Mouse (Mus musculus) lung, postnatal 10 days (tissue): ENCODE measurements around the gene Ankib1.
A peak's percentile ranks its signal among the peaks of the same experiment; 100 is the strongest.
"Not testable (repeated sequence)": the region's sequence is repeated elsewhere in the genome, so short reads cannot be mapped to it uniquely, and the experiment has no call there.

ENCODE experiments used
- DNase-seq: peaks from one replicate; pipeline ENCODE4 v3.0.0; 2021

Ankib1 gene

DNA sequence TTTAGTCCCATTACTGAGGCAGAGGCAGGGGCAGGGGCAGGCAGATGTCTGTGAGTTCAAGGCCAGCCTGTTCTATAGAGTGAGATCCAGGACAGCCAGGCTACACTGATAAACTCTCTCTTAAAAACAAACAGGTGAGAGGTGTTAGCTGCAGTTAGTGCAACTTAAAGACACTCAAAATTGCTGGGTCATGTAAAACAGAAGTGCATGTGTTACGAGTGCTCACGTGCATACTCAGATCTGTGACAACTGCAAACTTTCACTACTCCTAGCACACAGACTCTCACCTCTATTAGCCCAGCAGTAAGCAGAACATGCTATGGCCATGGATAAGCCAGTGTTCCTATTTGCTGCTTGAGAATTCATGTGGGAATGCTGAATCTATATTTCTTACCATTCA is 79.3 kb downstream of the Ankib1 start:
- no peak for DNase-seq

DNA sequence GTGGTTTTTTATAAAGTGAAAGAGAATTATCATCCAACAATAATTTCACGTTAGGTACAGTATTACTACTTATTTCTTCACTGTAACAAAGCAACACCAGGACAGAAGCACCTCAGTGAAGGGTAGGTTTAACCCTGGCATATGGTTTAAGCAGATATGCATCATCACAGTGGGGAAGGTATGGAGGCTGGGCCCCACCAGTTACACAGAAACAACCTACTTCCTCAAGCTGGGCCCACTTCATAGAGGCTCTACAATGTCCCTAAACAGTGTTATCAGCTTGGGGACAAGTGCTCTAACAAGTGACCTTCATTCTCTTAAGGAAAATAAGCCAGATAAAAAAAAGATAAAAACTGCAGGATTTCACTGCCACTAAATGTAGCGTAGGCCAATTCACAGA is 79.9 kb downstream of the Ankib1 start:
- DNase-seq: no peak

DNA sequence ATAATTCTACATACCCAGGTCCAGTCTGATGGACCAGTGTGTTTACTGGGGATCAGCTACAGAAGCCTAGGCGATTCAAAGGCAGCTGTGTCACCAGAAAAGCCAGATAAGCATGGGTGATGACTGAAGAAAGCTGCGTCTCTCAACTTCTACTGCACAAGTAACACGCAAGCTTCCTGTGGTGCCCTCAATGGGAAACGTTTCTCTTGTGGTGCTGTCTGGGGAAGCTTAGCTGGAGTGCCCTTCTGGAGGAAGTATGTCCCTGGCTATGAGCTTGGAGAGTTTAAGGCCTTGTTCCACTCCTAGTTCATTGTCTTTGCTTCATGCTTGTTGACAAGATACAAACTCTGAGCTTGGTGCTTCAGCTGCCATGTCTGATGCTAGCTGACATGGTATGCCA is 83.4 kb downstream of the Ankib1 start:
- no peak for DNase-seq

DNA sequence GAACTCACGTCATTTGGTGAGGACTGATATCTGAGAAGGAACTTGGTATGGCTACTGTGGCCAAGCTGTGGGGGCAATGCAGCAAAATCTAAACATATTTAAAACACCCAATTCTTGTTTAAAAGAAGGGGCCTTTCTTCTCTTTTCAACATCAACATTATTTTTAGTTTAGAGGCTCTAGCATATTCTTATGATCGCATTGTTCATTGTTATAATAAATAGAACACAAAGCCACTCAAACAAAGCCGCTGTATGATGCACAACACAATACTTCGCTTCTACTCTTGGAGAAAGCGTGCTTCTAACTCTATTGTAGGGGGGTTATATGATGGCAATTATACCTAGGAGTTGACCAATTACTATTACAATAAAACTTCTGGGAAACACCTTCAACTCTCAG is 86.9 kb downstream of the Ankib1 start:
- DNase-seq: no peak

DNA sequence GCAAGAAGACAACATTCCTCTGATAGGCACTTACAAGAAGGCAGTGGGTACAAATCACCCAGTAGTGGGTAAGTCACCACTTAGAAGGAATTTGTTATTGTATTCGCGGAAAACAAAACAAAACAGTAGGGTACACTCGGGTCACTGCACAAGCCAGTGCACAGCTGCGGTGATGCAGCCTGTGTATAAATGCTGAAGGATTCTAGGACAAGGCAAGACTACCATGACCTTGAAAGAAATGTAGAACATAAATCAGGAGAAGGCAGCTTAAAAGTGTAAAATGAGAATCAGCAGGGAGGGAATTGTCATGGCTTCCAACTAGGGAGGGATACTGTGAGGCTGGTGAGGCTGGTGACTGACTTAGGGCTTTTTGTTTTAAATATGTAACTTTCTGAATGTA is 100.5 kb downstream of the Ankib1 start:
- DNase-seq: no peak

DNA sequence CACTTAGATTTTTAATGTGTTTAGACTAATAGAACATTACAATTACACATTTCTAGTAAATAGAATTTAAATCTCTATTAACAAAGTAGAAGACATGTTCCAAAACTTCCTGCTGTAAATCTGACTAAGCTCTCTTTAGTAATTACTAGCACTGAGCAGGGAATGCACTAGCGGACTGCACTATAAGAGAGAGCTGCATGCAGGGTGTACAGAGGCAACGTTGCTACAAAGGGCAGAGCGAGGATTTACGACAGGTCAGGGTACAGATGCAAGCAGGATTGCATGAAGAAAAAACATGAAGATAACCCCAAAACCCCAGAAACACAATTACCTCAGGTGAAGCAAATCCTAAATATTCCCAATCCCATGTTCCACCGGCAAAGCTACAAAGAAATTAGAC is 102.7 kb downstream of the Ankib1 start:
- DNase-seq: no peak

DNA sequence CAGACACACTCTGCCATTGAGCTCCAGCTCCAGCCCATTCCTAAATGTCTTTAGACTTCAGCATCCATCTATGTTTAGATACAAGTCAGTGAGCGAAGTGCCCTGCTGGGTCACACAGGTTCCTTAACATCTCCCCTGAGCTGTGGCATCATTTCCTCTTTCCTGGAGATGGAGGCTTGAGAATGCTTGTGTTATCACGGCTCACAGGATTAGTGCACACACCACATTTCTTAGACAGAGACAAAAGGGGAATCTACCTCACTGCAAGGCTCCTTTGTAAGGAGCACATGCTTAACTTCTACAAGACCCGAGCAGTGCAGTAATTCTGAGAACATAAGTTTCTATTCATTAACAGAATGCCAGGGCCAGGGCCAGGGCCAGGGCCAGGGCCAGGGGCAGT is 106.7 kb downstream of the Ankib1 start:
- DNase-seq: no peak

DNA sequence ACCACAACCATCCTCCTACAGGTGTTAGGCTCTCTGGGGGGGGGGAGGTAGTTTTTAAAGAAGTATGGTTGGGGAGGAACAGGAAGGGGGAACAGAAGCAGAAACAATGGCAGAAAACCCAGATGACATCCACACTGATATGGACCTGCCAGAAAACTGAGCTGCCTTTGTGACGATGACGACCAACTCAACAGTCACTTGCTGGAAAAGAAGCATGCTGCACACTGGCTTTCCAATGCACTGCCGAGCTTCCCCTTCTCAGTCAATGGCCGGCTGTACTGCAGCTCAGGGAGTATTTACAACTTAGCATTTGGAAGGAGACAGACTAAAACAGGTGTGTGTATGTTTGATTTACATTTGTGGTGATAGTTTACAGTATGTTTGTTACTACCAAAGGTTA is 107.5 kb downstream of the Ankib1 start:
- DNase-seq: no peak

DNA sequence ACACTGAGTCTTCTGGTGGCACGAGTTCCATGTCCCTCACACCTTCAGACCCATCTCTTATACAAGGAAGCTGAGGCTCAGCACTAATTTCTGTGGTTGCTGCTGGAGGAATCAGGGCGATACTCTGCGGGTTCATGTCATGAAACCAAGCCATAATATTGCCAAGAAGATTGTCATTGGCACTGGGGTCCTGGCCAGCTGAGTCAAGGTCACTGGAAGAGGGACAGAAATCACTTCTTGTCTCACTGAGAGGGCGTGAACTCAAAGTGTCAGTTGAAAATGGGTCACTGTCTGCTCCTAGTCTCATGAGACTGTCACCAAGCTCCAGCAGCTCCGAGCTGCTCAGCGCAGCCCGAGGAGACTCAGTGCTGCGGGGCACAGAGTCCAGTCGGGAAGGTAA is 109.8 kb downstream of the Ankib1 start:
- DNase-seq: no peak

DNA sequence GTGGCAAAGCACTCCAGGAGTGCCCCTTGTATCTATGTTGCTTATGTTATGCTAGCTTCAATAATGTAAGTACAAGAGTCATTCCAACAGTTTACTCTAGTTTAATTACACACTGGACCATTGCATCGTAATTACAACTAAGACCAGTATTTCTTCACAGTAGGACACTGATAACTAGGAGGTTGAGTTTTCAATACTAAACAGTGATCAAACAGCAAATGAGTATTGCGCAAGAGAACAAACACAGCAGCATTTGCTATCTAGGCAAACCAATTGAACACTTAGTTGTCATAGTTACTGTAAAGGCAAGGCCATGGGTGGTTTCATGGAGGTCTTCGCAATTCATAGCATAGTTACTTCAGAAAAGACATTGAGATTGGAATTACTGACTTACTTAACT is 111.4 kb downstream of the Ankib1 start:
- DNase-seq: no peak

DNA sequence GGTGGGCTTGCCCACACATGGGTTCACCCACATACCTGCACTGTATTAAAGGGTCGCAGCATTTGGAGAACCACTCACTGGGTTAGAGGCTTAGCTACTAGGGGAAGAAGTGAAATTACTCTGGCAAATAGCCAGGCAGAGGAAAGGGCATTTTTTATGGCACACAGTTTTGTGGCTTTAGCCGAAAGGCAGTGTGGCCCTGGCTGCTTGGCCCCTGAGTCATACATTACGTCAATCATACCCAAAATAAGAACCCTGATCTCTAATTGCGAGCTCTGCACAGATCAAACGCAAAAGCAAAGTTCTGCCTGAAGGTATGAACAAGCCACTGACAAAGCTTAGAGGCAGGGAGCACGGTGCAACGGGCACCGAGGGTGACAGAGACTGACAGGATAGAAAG is 114.4 kb downstream of the Ankib1 start:
- DNase-seq: no peak

DNA sequence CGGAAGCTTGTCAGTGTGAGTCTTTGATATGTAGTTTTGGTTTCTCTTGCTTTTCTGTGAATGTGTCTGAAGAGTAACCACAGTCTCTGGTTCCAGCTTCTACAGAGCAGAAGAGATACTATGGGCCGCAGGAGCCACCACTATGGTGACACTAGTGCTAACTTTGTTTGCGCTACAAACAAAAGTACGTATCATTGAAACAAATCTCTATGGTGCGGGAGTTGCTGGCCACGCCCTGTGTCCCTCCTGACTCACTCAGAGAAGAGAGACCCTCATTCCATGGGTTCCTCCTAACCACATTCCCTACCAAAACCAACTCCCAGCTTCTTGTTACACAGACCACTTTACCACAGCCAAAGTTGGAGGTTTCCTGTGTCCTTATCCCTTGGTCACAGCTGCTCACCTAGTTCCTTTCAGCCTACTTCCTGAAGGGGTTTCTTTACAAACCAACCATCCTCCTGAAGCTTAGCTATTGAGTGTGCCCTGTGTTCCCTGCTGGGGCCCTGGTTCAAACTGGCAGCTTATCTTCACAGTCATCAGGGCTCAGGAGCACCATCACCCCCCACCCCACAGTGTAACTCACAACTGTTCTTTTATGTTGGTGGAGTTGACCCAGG is 132.7 kb downstream of the Ankib1 start:
- DNase-seq: no peak

DNA sequence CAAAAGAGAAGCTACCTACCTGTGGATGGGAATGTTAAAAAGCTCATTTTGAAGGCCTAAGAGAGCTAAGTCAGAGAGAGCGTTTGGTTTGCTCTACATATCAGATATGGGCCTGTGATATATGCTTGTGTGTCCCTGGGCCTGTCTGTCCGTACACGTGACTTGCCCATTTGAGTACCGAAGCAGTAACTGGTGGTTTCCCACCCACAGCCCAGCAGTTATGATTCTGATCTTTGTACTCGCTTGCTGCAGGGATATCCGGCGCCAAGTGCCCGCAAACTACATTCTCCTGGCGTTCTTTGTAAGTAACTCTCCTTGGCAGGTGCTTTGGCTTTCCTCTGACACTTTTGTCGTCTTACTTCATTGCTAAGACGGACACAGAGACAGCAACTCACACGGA is 136.1 kb downstream of the Ankib1 start:
- DNase-seq: no peak

DNA sequence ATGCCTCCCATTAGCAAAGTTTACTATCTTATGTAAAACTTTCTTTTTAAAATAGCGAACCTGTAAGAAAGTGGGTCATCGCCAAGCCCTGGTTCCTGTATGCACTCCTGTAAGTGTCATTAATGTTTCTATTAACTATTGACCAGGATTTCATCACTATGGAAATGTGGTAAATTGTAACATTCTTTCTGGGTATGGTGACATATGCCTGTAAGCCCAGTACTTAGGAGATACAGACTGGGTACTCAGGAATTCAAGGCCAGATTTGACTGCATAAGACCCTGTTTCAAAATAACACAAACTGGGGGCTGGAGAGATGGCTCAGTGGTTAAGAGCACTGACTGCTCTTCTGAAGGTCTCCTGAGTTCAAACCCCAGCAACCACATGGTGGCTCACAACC is 137.5 kb downstream of the Ankib1 start:
- DNase-seq: no peak

DNA sequence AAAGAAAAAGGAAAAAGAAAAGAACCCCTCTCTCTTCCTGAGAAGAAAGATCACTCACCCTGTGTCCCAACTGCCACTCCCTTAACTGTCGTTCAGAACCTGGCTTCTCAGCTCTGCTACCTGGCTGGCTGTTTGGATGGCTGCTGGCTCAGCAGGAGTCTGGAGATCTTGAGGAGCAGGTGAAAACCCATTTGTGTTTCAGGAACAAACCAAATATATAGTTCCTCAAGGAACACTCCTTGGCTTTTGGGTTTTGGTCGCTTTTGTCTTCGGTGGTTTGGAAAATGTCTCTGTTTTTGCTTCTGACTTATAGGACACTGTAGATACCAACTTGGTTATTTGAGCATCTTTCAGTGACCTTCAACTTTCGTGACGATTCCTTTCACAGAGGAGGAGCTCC is 145.6 kb downstream of the Ankib1 start, which contains the start of gene Gatad1:
Gene Gatad1 (minus strand): TSS at position 101 of the 400 bp plus-strand sequence.
- no peak for DNase-seq

DNA sequence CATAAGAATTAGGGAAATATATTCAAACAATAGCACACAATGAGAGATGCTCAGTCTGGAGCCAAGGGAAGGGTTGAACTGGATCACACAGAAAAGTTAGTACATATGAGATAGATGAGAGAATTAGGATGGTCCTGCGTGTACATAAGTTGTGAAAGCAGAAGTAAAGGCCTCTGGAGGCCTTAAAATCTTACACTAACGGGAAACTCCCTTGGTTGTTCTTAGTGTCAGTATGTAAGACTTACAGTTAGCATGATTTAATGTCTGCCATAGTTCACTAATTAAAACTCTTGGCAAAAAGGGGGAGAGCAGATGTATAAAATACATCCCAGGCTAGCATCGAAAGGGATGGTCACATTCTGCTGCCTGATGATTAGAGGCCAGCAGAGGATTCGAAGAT is 148.9 kb downstream of the Ankib1 start:
- DNase-seq: no peak

DNA sequence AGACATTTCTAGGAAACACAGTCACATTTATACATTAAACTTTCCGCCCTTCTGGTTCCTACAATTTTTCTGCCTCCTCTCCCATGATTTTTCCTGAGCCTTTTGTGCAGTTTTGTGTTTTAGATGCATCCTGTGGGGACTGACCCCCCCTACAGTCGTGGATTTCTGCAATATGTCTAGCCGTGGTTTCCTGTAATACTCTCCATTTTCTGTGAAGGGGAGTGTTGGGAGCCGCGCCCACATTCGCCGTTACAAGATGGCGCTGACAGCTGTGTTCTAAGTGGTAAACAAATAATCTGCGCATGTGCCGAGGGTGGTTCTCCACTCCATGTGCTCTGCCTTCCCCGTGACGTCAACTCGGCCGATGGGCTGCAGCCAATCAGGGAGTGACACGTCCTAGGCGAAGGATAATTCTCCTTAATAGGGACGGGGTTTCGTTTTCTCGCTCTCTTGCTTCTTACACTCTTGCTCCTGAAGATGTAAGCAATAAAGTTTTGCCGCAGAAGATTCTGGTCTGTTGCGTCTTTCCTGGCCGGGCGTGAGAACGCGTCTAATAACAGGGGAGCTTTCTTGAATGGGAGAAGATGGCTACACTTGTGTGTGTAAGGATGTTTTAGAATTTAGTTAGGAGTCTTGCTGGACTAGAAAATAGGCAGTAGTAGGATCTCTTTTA is 149.7 kb downstream of the Ankib1 start:
- not testable (repeated sequence) for DNase-seq

DNA sequence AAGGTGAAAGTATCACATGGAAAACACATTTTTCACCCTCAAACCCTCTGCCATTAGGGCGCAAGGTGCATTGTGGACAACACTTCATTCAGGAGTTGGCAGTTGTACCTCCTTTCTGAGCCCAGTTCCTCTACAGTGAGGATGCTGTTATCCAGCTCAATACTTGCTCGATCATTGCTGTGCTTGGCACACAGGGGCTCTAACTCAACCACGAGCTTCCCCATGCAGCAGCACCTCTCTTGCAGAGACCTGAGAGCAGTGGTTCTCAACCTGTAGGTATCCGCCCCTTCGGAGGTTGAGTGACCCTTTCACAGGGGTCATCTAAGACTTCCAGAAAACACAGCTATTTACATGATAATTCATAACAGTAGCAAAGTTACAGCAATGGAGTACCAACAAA is 151.1 kb downstream of the Ankib1 start:
- no peak for DNase-seq

DNA sequence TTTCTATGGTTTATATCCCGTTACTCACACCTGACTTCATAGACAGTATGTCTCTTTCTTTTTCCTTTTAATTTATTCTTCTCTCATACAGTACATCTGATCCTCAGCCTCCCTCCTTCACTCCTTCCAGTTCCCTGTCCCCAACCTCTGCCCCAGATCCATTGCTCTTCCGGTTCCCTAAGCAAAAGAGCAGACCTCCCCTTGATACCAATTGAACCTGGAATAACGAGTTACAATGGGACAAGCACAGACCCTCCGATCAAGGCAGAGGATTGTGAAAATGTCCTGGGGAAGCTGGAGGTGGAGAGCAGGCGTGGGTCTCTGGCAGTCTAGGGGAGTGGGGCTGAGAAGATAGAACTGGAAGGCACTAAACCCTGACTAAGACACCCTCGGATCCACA is 151.8 kb downstream of the Ankib1 start, which contains the start of gene Tmbim7:
Gene Tmbim7 (plus strand): TSS at position 301 of the 400 bp plus-strand sequence.
- DNase-seq: no peak

DNA sequence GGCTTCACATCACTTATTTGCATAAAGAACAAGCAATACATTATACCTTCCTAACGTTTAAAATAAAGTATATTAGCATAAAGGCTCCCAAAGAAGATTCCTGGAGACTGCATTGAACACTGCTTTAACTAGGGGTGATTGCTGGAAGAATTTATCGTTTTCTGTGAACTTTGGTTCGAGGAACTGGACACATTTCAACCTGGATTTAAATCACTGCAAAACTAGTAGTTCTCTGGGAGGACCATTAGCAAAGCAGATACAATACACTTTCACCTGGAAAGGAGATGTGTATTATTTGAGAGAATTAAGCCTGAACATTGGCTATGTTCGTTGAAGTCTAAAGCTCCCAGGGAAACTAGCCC is 153.9 kb downstream of the Ankib1 start:
- no peak for DNase-seq

DNA sequence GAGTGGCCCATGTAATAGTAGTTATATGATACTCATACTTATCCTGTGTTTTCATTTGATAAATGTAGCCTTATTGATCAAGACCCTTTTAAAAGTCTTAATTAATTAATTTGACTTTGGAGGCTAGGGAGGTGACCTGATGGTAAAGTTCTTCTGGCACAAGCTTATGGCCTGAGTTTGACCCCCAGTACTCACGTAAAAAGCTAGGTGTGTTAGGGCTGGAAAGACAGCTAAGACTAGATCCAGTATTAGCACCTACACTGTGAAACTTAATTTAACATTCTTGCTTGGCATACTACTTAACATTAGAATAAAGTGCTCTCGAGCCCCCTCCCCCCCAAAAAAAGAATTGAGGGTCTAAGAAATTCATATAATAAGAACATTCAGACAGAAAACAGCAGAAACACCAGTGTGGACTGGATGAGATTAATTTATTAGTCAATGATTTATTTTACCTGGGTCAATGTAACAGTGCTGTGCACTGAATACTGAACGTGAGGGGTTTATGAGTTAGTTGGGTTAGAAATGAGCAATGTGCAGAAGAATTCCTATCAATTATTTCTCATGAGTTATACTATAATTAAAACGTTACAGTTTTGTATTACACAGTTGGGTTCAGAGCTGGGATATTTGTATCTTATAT is 154.4 kb downstream of the Ankib1 start:
- DNase-seq: no peak

DNA sequence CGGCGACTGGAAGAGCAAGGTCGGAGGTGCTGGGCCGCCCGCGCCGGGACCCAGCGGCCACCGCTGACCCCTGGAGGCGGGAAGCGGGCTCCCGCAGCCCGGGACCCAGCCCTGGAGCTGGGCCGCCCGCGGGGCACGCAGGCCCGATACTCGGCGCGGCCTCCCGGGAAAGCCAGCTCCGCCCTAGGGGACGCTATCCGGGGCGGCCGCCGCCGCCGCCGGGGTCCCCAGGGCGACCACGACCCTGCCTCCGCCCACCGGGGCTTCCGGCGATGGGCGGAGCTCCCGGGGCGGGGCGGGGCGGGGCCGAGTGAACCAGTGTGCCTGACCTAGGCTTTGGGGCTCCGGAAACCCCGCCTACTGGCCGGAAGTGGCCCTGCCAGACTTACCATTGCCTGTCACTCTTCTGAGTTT is 155.0 kb downstream of the Ankib1 start:
- peak; percentile 95 for DNase-seq

DNA sequence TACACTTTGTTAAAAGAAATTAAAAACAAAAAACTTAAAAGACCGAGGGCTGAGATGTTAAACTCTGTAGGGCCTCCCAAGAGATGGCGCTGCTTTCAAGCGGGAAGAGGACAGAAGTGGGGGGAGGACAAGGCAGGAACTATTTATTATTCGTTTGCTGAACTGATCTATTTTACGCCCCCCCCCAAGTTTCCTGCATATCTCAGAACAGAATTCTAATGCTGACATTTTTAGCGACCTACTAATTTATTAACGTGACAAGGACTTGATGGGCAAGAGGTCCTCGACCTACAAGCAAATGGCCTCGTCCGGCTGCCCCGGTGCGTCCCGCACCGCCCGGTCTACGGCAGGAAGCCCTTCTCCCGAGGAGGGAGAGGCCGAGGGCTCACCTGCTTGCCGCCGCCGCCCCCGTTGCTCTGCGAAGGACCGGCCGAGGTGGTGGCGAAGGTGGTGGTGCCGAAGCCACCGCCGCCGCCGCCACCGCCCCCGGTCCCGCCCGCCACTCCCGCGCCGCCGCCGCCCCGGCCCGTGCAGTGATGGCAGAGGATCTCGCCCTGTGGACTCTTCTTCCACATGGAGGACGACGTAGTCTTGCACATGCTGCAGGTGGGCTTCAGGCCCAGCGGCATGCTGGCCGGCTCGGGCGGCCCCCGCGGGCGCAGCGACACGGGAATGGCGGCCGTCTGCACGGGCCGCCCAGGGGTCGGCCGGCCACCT is 155.6 kb downstream of the Ankib1 start:
- DNase-seq: peak; percentile 70

DNA sequence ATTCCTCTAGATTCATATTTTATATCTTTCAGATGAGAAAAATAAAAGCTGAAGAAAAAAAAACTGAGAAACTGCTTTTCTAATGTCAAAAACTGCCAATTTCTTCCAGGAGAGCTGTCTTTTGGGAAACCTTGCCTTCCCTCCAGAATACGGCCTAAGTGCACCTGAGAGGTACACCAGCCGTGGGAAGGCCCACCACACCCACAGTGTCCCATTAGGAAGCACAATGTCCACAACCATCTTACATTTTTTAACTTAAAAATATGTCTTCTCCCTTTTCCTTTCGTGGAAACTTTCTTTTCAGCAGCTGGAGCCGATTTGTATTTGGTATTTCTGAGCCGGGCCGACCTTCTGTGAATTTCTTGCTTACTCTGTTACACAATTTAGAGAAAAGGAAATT is 156.2 kb downstream of the Ankib1 start:
- no peak for DNase-seq
